Mouse (Mus musculus) naive thymus-derived CD4-positive, alpha-beta T cell, adult 2 months (primary cell): ENCODE measurements around the gene Rbfox1.

Experiments used
- DNase-seq: peaks from one replicate; pipeline ENCODE4 v3.0.0-alpha.2; 2011; ENCODE audit warnings: low read depth

Rbfox1 gene

GRCm38 (mm10) chr16:6479616-6480410, 594.7 kb downstream of the Rbfox1 start:
- DNase-seq: no peak

- peak; percentile 12 for DNase-seq
Observed at GRCm38 (mm10) chr16:6480411-6480728, 595.2 kb downstream of the Rbfox1 start.

- no peak for DNase-seq
Observed at GRCm38 (mm10) chr16:6483628-6484027, 598.5 kb downstream of the Rbfox1 start.

- no peak for DNase-seq
Observed at GRCm38 (mm10) chr16:6485631-6486030, 600.5 kb downstream of the Rbfox1 start.

- no peak for DNase-seq
Observed at GRCm38 (mm10) chr16:6502219-6502618, 617.1 kb downstream of the Rbfox1 start.

GRCm38 (mm10) chr16:6503573-6504331, 618.6 kb downstream of the Rbfox1 start:
- no peak for DNase-seq

GRCm38 (mm10) chr16:6508924-6509323, 623.8 kb downstream of the Rbfox1 start:
- no peak for DNase-seq

GRCm38 (mm10) chr16:6519474-6519873, 634.3 kb downstream of the Rbfox1 start:
- no peak for DNase-seq

GRCm38 (mm10) chr16:6525507-6526170, 640.5 kb downstream of the Rbfox1 start:
- DNase-seq: no peak

GRCm38 (mm10) chr16:6531459-6531858, 646.3 kb downstream of the Rbfox1 start:
- no peak for DNase-seq

GRCm38 (mm10) chr16:6532077-6532995, 647.2 kb downstream of the Rbfox1 start:
- no peak for DNase-seq

GRCm38 (mm10) chr16:6555776-6556175, 670.6 kb downstream of the Rbfox1 start:
- no peak for DNase-seq

- DNase-seq: no peak
Observed at GRCm38 (mm10) chr16:6557726-6558125, 672.6 kb downstream of the Rbfox1 start.

- DNase-seq: no peak
Observed at GRCm38 (mm10) chr16:6584700-6585099, 699.5 kb downstream of the Rbfox1 start.

GRCm38 (mm10) chr16:6585204-6585603, 700.0 kb downstream of the Rbfox1 start:
- no peak for DNase-seq

- DNase-seq: no peak
Observed at GRCm38 (mm10) chr16:6616526-6616925, 731.4 kb downstream of the Rbfox1 start.

GRCm38 (mm10) chr16:6640330-6640729, 755.2 kb downstream of the Rbfox1 start:
- no peak for DNase-seq

GRCm38 (mm10) chr16:6646941-6647340, 761.8 kb downstream of the Rbfox1 start:
- no peak for DNase-seq

- DNase-seq: no peak
Observed at GRCm38 (mm10) chr16:6648753-6649152, 763.6 kb downstream of the Rbfox1 start.

- DNase-seq: no peak
Observed at GRCm38 (mm10) chr16:6658594-6658993, 773.4 kb downstream of the Rbfox1 start.

GRCm38 (mm10) chr16:6686076-6686757, 801.1 kb downstream of the Rbfox1 start:
- no peak for DNase-seq
